Mouse (Mus musculus): ENCODE results near the gene Rprml. TPM values are rescaled to one million over a fixed set of nuclear protein-coding genes. Genes with fewer than 3 reads are reported as not detected.

Gene Rprml
- polyA plus RNA-seq, 1 experiment = 2.7 TPM

DNA sequence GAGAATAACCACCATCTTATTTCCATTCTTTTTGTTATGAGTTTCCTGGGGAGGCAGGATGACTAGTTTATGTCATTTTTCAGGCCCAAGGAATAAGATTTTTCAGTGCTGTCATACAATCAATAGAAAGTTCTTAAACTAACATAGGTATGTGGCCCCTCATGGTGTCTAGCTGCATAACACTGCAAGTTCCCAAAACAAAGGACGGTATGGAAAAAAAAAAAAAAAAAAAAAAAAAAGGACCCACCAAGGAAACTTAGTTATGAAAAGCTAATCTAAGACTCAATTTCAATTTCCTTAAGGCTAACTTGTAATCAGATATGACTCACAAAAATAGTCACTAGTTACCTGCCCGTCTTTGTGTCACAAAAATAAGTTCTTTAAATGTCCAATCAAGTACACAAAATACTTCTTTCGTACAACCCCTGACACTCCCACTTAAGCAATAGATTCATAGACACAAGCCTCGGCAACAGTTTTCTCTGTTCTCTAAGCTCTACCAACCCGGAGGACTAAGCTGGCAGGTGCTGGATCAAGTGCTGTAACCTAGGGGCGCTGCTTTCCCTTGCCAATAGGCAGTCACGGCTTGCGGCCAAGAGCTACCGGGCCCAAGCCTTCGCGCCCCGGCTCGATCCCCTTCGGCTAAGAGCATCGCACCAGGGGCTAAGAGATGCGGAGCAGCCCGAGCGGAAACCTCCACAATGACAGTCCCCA is 47.6 kb downstream of the Rprml start:
- H3K27me3 ChIP-seq (ENCODE audit: control insufficient read depth, insufficient read depth, low read length) = no peaks in the 10 kb centered on the region
- no peaks in the 10 kb centered on the region for H3K36me3 ChIP-seq (ENCODE audit: control insufficient read depth, insufficient read depth, low read length)
- peak overlapping the region; percentile 95 for H3K4me3 ChIP-seq (ENCODE audit: control insufficient read depth, low read depth, low read length)
- TF ChIP-seq POLR2A (IDR thresholded peaks at IDR 0.05; ENCODE audit: control insufficient read depth, low read depth, low read length) (no peak), CTCF (IDR thresholded peaks at IDR 0.05; ENCODE audit: control insufficient read depth, insufficient read depth, insufficient replicate concordance, low read depth, low read length) (no peak)
- H3K27ac ChIP-seq (ENCODE audit: control insufficient read depth, insufficient read depth, low read depth, low read length) = peak overlapping the region; percentile 96
- H3K4me1 ChIP-seq (ENCODE audit: control insufficient read depth, insufficient read depth, low read length) = no peaks in the 10 kb centered on the region

DNA sequence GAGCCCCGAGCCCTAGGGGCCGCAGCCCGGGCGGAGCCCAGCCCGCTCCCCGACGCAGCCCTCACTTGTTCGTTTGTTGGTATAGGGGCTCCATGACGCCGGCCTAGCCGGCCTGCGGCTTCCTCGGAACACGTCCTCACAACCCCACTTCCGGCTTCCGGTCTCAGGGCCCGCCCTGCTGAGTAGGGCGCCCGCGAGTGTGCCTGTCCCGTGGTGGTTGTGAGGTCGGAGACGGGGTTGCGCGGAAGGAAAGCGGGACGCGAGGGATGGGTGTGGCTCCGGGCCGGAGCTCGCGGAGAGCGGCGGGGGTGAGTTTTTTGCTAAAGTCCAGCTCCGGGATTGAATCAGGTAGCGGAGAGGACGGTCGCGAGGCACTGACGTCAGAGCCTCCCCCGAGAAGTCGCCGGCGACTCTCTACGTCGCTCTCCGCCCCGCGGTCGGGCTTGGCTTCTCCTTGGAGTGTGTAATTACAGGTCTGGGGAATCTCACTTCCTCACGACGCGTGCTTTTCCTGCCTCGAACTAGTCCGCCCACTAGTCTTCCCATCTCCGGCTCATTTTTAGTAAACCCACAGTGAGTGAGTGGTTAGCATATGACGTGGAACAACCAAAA is 48.3 kb downstream of the Rprml start, which contains the start of gene Gosr2:
Gosr2 (minus strand) TSS at position 334 of the 612 bp plus-strand sequence.
- Histone ChIP-seq H3K27ac (ENCODE audit: control insufficient read depth, insufficient read depth, low read depth, low read length) (peak within 1 kb of the TSS; percentile 96), H3K27me3 (ENCODE audit: control insufficient read depth, insufficient read depth, low read length) (no peaks in the 10 kb centered on the region), H3K4me3 (ENCODE audit: control insufficient read depth, low read depth, low read length) (peak within 1 kb of the TSS; percentile 95), H3K36me3 (ENCODE audit: control insufficient read depth, insufficient read depth, low read length) (no peaks in the 10 kb centered on the region), H3K4me1 (ENCODE audit: control insufficient read depth, insufficient read depth, low read length) (no peaks in the 10 kb centered on the region)
- TF ChIP-seq POLR2A (IDR thresholded peaks at IDR 0.05; ENCODE audit: control insufficient read depth, low read depth, low read length) (peak; percentile 87), CTCF (IDR thresholded peaks at IDR 0.05; ENCODE audit: control insufficient read depth, insufficient read depth, insufficient replicate concordance, low read depth, low read length) (no peak)

DNA sequence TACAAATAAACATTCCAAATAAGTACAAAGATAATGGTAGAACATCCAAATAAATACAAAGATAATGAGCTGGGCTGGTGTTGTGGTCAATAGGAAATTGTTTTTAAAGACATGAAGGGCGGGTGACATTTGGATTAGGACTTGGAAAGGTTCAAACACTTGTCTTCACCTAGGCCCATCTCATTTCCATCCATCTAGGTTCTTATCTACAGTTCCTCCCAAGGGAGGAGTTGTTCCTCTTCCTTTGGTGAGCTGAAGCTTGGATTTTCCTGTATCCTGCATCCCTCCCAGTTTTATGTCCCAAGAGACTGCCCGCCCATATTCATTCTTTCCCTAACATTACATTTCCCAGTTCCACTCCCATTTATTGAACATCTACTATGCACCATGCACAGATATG is 48.9 kb downstream of the Rprml start:
- Histone ChIP-seq H3K27ac (ENCODE audit: control insufficient read depth, insufficient read depth, low read depth, low read length) (no peak overlapping the region), H3K4me1 (ENCODE audit: control insufficient read depth, insufficient read depth, low read length) (no peaks in the 10 kb centered on the region), H3K36me3 (ENCODE audit: control insufficient read depth, insufficient read depth, low read length) (no peaks in the 10 kb centered on the region), H3K27me3 (ENCODE audit: control insufficient read depth, insufficient read depth, low read length) (no peaks in the 10 kb centered on the region), H3K4me3 (ENCODE audit: control insufficient read depth, low read depth, low read length) (peak overlapping the region; percentile 95)
- TF ChIP-seq POLR2A (IDR thresholded peaks at IDR 0.05; ENCODE audit: control insufficient read depth, low read depth, low read length) (no peak), CTCF (IDR thresholded peaks at IDR 0.05; ENCODE audit: control insufficient read depth, insufficient read depth, insufficient replicate concordance, low read depth, low read length) (no peak)

Other genes starting within 250 kb of the Rprml start
- 5.9 and 6.3 TPM in 2 replicates for gene Plekhm1, start 236.9 kb upstream of the Rprml start, polyA plus RNA-seq (2012; rRNA removed)
- gene Lrrc37a, start 145.0 kb upstream of the Rprml start, polyA plus RNA-seq (2012; rRNA removed) = 32.8 and 42.8 TPM in 2 replicates
- gene Gm884, start 28.4 kb upstream of the Rprml start, polyA plus RNA-seq (2012; rRNA removed) = 21.5 and 29.5 TPM in 2 replicates
- 231 and 296 TPM in 2 replicates for gene Lyzl6, start 10.7 kb upstream of the Rprml start, polyA plus RNA-seq (2012; rRNA removed)
- gene Gosr2, start 48.3 kb downstream of the Rprml start, polyA plus RNA-seq (2012; rRNA removed) = 150 and 154 TPM in 2 replicates
- gene Wnt9b, start 100.3 kb downstream of the Rprml start, polyA plus RNA-seq (2012; rRNA removed) = 0.15 and 0.30 TPM in 2 replicates
- gene Wnt3, start 124.6 kb downstream of the Rprml start, polyA plus RNA-seq (2012; rRNA removed) = 24.1 and 28.9 TPM in 2 replicates

Measured in testis, adult 2 months (tissue).